ENCODE assay signal across 11 mouse cellular contexts in genomic region chr19:57255157-57255556, GRCm38 (mm10). TPM values are rescaled to one million over a fixed set of nuclear protein-coding genes. Genes with fewer than 3 reads are reported as not detected.
A peak's percentile ranks its signal among the peaks of the same experiment; 100 is the strongest.
DNase-seq lines count a peak whose midpoint lies in the region; ATAC-seq and TF ChIP-seq lines count a peak whose summit lies in the region.
"Had no signal": no experiment of that assay in that cellular context is flagged by ENCODE, and none has a peak within 500 bp of the region (broad histone marks: within the 10 kb centered on the region; RNA-seq: fewer than 3 reads in every experiment).

No protein-coding gene starts in this region.

- no peaks in the 10 kb centered on the region for H3K36me3 ChIP-seq in hindbrain, postnatal 0 days (ENCODE audit: insufficient read depth, low read length)
- no peaks in the 10 kb centered on the region for H3K36me3 ChIP-seq in hindbrain, embryonic 14.5 days (replicated peaks; ENCODE audit: control insufficient read depth, insufficient read depth)
- no peaks in the 10 kb centered on the region for H3K36me3 ChIP-seq in lung, postnatal 0 days (ENCODE audit: insufficient read depth, low read length)
- H3K36me3 ChIP-seq: heart, embryonic 15.5 days; midbrain, embryonic 12.5 days had no signal

- TF ChIP-seq EP300 in lung, postnatal 0 days (IDR thresholded peaks at IDR 0.05): no peak

- H3K9ac ChIP-seq in hindbrain, postnatal 0 days (replicated peaks; ENCODE audit: low read length): no peak overlapping the region
- H3K9ac ChIP-seq in hindbrain, embryonic 14.5 days: no peak overlapping the region
- H3K9ac ChIP-seq in lung, postnatal 0 days (replicated peaks; ENCODE audit: low read depth): no peak overlapping the region
- H3K9ac ChIP-seq: heart, embryonic 15.5 days; midbrain, embryonic 12.5 days had no signal

- no peak for ATAC-seq in hindbrain, postnatal 0 days
- ATAC-seq in hindbrain, embryonic 14.5 days (ENCODE audit: low FRiP score): no peak
- ATAC-seq in lung, postnatal 0 days: peak; percentile 83
- ATAC-seq in granulocyte monocyte progenitor cell, adult 5-6 weeks (replicated peaks; ENCODE audit: poor library complexity, severe bottlenecking): no peak

- peak; percentile 57 for TF ChIP-seq CTCF in hindbrain, postnatal 0 days (IDR thresholded peaks at IDR 0.05; ENCODE audit: low read depth)
- peak; percentile 82 for TF ChIP-seq CTCF in lung, postnatal 0 days (IDR thresholded peaks at IDR 0.05)

- H3K9me3 ChIP-seq in hindbrain, postnatal 0 days (ENCODE audit: low read length): no peaks in the 10 kb centered on the region
- no peaks in the 10 kb centered on the region for H3K9me3 ChIP-seq in hindbrain, embryonic 14.5 days (ENCODE audit: control insufficient read depth, low read length)
- H3K9me3 ChIP-seq in lung, postnatal 0 days (ENCODE audit: low read length): no peaks in the 10 kb centered on the region
- H3K9me3 ChIP-seq: heart, embryonic 15.5 days; midbrain, embryonic 12.5 days had no signal

- 85% methylated on average over 8 of the region's 8 CpGs for WGBS in hindbrain, postnatal 0 days
- 87% methylated on average over 8 of the region's 8 CpGs for WGBS in hindbrain, embryonic 14.5 days
- 61% methylated on average over 8 of the region's 8 CpGs for WGBS in lung, postnatal 0 days

- H3K4me3 ChIP-seq in hindbrain, postnatal 0 days (ENCODE audit: low read length): no peak overlapping the region
- H3K4me3 ChIP-seq in hindbrain, embryonic 14.5 days (replicated peaks; ENCODE audit: low read length): no peak overlapping the region
- H3K4me3 ChIP-seq in lung, postnatal 0 days (ENCODE audit: low read depth, low read length): no peak overlapping the region
- H3K4me3 ChIP-seq: heart, embryonic 15.5 days; midbrain, embryonic 12.5 days had no signal

- peak; percentile 48 for DNase-seq in hindbrain, postnatal 0 days (ENCODE audit: low spot score)
- DNase-seq in hindbrain, embryonic 14.5 days (ENCODE audit: low spot score): no peak
- DNase-seq in 416B (ENCODE audit: low read depth): peak; percentile 9
- peak; percentile 64 for DNase-seq in MN1 (ENCODE audit: low spot score)
- DNase-seq in lung, postnatal 0 days (ENCODE audit: low spot score): peak; percentile 83
- DNase-seq in spleen, postnatal 36 days (ENCODE audit: low spot score in 2 of 2): no peak
- DNase-seq: kidney, postnatal 14 days; spleen, adult 18-20 months had no signal

- no peak overlapping the region for H3K27ac ChIP-seq in hindbrain, postnatal 0 days
- no peak overlapping the region for H3K27ac ChIP-seq in hindbrain, embryonic 14.5 days
- no peak overlapping the region for H3K27ac ChIP-seq in lung, postnatal 0 days (ENCODE audit: low read length)
- H3K27ac ChIP-seq: heart, embryonic 15.5 days; midbrain, embryonic 12.5 days had no signal

- no peaks in the 10 kb centered on the region for H3K4me1 ChIP-seq in hindbrain, postnatal 0 days (ENCODE audit: insufficient read depth, low read length)
- H3K4me1 ChIP-seq in hindbrain, embryonic 14.5 days (replicated peaks; ENCODE audit: control insufficient read depth, insufficient read depth, low read length): no peaks in the 10 kb centered on the region
- no peaks in the 10 kb centered on the region for H3K4me1 ChIP-seq in lung, postnatal 0 days (ENCODE audit: insufficient read depth, low read depth, low read length)

- H3K4me2 ChIP-seq in hindbrain, postnatal 0 days (ENCODE audit: low read depth, low read length): no peak overlapping the region
- H3K4me2 ChIP-seq in hindbrain, embryonic 14.5 days (replicated peaks): no peak overlapping the region
- no peak overlapping the region for H3K4me2 ChIP-seq in lung, postnatal 0 days (replicated peaks; ENCODE audit: low read depth, low read length)
- H3K4me2 ChIP-seq: heart, embryonic 15.5 days; midbrain, embryonic 12.5 days had no signal

- no peaks in the 10 kb centered on the region for H3K27me3 ChIP-seq in hindbrain, postnatal 0 days (ENCODE audit: insufficient read depth, low read length)
- no peaks in the 10 kb centered on the region for H3K27me3 ChIP-seq in hindbrain, embryonic 14.5 days (ENCODE audit: control insufficient read depth, insufficient read depth, low read length)
- H3K27me3 ChIP-seq in lung, postnatal 0 days (replicated peaks; ENCODE audit: insufficient read depth, low read length): no peaks in the 10 kb centered on the region
- H3K27me3 ChIP-seq: heart, embryonic 15.5 days; midbrain, embryonic 12.5 days had no signal

RNA-seq across cellular contexts. Expression of gene Ablim1, which starts 59.6 kb away (rescaled TPM):
- total RNA-seq in hindbrain, postnatal 0 days (2014; rRNA removed): 71.7 and 110 TPM in 2 replicates
- polyA plus RNA-seq in hindbrain, postnatal 0 days (2015; fragmentation: Nextera tagmentation; extraction: Ambion mirVana): 43.0 and 44.7 TPM in 2 replicates
- polyA plus RNA-seq in hindbrain, embryonic 14.5 days (2014; fragmentation: Nextera tagmentation; extraction: Ambion mirVana): 56.6 and 61.8 TPM in 2 replicates
- 50.1 and 50.7 TPM in 2 replicates for polyA plus RNA-seq in lung, postnatal 0 days (2015; fragmentation: Nextera tagmentation; extraction: Ambion mirVana)
- total RNA-seq in granulocyte monocyte progenitor cell, adult 5-6 weeks (2014; fragmentation: Nextera tagmentation): 8.6 and 9.4 TPM in 2 replicates
- 8.0 and 8.9 TPM in 2 replicates for total RNA-seq in granulocyte monocyte progenitor cell, adult 5-6 weeks (2017)

Comparison
In these comparisons a context has a peak if more than half of its experiments do, and no peak if none do; other contexts are left out.
1. DNase-seq: peak in hindbrain, postnatal 0 days (single experiment), 416B (single experiment), MN1 (single experiment) and lung, postnatal 0 days (single experiment); none in hindbrain, embryonic 14.5 days (single experiment) and spleen, postnatal 36 days (0 of 2).